In genomic region chr6:125622434-125622833, GRCm38 (mm10) we compare ENCODE assay signal across 10 mouse cellular contexts.
DNase-seq lines count a peak whose midpoint lies in the region; ATAC-seq and TF ChIP-seq lines count a peak whose summit lies in the region.
"Had no signal": no experiment of that assay in that cellular context is flagged by ENCODE, and none has a peak within 500 bp of the region (broad histone marks: within the 10 kb centered on the region; RNA-seq: fewer than 3 reads in every experiment).

No protein-coding gene starts in this region.

- peak; percentile 27; the same call in 1 of the 2 replicates for TF ChIP-seq CTCF in liver, adult 2 months (IDR thresholded peaks at IDR 0.05; ENCODE audit: low read depth, low read length)

- intact Hi-C loops in left cerebral cortex, postnatal 10 days (cut with DNase I) = loop anchor here (2.0 to 10.0 kb wide), 6 partner anchors 40 to 875 kb away; partner anchors contain the start of gene Ntf3

- no peak overlapping the region for H3K27ac ChIP-seq in embryonic facial prominence, embryonic 11.5 days (replicated peaks; ENCODE audit: low read depth, low read length)
- no peak overlapping the region for H3K27ac ChIP-seq in embryonic facial prominence, embryonic 10.5 days (replicated peaks)
- no peak overlapping the region for H3K27ac ChIP-seq in liver, adult 2 months (replicated peaks; ENCODE audit: insufficient read depth, low read depth, low read length)
- H3K27ac ChIP-seq in liver, embryonic 11.5 days (ENCODE audit: low read depth, low read length) = no peak overlapping the region

- no peak overlapping the region for H3K4me2 ChIP-seq in embryonic facial prominence, embryonic 11.5 days (ENCODE audit: low read depth, low read length)
- no peak overlapping the region for H3K4me2 ChIP-seq in liver, embryonic 11.5 days

- WGBS in embryonic facial prominence, embryonic 11.5 days = 42% methylated on average over 2 of the region's 2 CpGs
- WGBS in embryonic facial prominence, embryonic 10.5 days = 58% methylated on average over 2 of the region's 2 CpGs
- WGBS in liver, adult 2 months = 33% methylated on average over 2 of the region's 2 CpGs
- WGBS in liver, embryonic 11.5 days = 31% methylated on average over 2 of the region's 2 CpGs

- no peaks in the 10 kb centered on the region for H3K79me2 ChIP-seq in liver, adult 2 months (ENCODE audit: control insufficient read depth, insufficient read depth, low read length)

- H3K9ac ChIP-seq in embryonic facial prominence, embryonic 11.5 days (replicated peaks; ENCODE audit: low read length) = no peak overlapping the region
- H3K9ac ChIP-seq in liver, adult 2 months (ENCODE audit: low read depth, low read length) = no peak overlapping the region
- H3K9ac ChIP-seq in liver, embryonic 11.5 days (ENCODE audit: low read depth, low read length) = no peak overlapping the region

- no peaks in the 10 kb centered on the region for H3K9me3 ChIP-seq in embryonic facial prominence, embryonic 11.5 days (replicated peaks; ENCODE audit: control insufficient read depth, low read length)
- no peaks in the 10 kb centered on the region for H3K9me3 ChIP-seq in embryonic facial prominence, embryonic 10.5 days
- no peaks in the 10 kb centered on the region for H3K9me3 ChIP-seq in liver, embryonic 11.5 days (ENCODE audit: control insufficient read depth, low read length)

- H3K27me3 ChIP-seq in embryonic facial prominence, embryonic 11.5 days (ENCODE audit: control insufficient read depth, insufficient read depth, low read length) = no peaks in the 10 kb centered on the region
- 0 out of 2 replicates have a peak, but pooled peaks cover 5% of the 10 kb centered on the region for H3K27me3 ChIP-seq in embryonic facial prominence, embryonic 10.5 days (replicated peaks; ENCODE audit: low read depth, poor library complexity, severe bottlenecking)
- H3K27me3 ChIP-seq in liver, adult 2 months (ENCODE audit: control insufficient read depth, insufficient read depth, low read length) = no peaks in the 10 kb centered on the region
- H3K27me3 ChIP-seq in liver, embryonic 11.5 days (replicated peaks; ENCODE audit: control insufficient read depth, insufficient read depth, low read length) = no peaks in the 10 kb centered on the region; the same call in 1 of the 2 replicates

- no peaks in the 10 kb centered on the region for H3K4me1 ChIP-seq in embryonic facial prominence, embryonic 11.5 days (ENCODE audit: control insufficient read depth, insufficient read depth, low read length)
- H3K4me1 ChIP-seq in embryonic facial prominence, embryonic 10.5 days = no peaks in the 10 kb centered on the region
- no peaks in the 10 kb centered on the region for H3K4me1 ChIP-seq in liver, adult 2 months (ENCODE audit: control insufficient read depth, insufficient read depth, low read length)
- H3K4me1 ChIP-seq in liver, embryonic 11.5 days (replicated peaks; ENCODE audit: control insufficient read depth, insufficient read depth, low read length) = no peaks in the 10 kb centered on the region

- no peak for TF ChIP-seq POLR2A in liver, adult 2 months (IDR thresholded peaks at IDR 0.05; ENCODE audit: extremely low read depth, insufficient read depth, low read length)

- DNase-seq in embryonic facial prominence, embryonic 11.5 days (ENCODE audit: low spot score) = peak; percentile 62
- no peak for DNase-seq in embryonic facial prominence, embryonic 10.5 days (ENCODE audit: low spot score)
- DNase-seq in liver, adult 2 months (ENCODE audit: extremely low read depth, low read depth, low spot score) = peak; percentile 37
- no peak for DNase-seq in liver, embryonic 11.5 days (ENCODE audit: low spot score)
- DNase-seq in adipocyte (ENCODE audit: low spot score) = peak; percentile 32
- DNase-seq in cerebellum, adult 9-10 months = no peak
- no peak for DNase-seq in left cerebral cortex, postnatal 10 days (ENCODE audit: extremely low spot score in 1 of 2, low spot score in 2 of 2)
- DNase-seq: lung, postnatal 36 days; thymus, postnatal 36 days had no signal

- no peaks in the 10 kb centered on the region for H3K36me3 ChIP-seq in embryonic facial prominence, embryonic 11.5 days (replicated peaks; ENCODE audit: control insufficient read depth, insufficient read depth, low read depth, low read length)
- no peaks in the 10 kb centered on the region for H3K36me3 ChIP-seq in embryonic facial prominence, embryonic 10.5 days (replicated peaks)
- no peaks in the 10 kb centered on the region for H3K36me3 ChIP-seq in liver, adult 2 months (ENCODE audit: control insufficient read depth, insufficient read depth, low read length)
- H3K36me3 ChIP-seq in liver, embryonic 11.5 days (ENCODE audit: control insufficient read depth, insufficient read depth, low read length) = no peaks in the 10 kb centered on the region

- no peak for ATAC-seq in embryonic facial prominence, embryonic 11.5 days (replicated peaks; ENCODE audit: insufficient number of reproducible peaks, low FRiP score, low TSS enrichment, low read depth)
- no peak for ATAC-seq in liver, embryonic 11.5 days (replicated peaks; ENCODE audit: low FRiP score)
- peak; percentile 59; the same call in 1 of the 2 replicates for ATAC-seq in megakaryocyte-erythroid progenitor cell, adult 5-6 weeks (replicated peaks; ENCODE audit: low FRiP score, low TSS enrichment, poor library complexity, severe bottlenecking)

- H3K4me3 ChIP-seq in embryonic facial prominence, embryonic 11.5 days (ENCODE audit: low read depth, low read length) = no peak overlapping the region
- no peak overlapping the region for H3K4me3 ChIP-seq in embryonic facial prominence, embryonic 10.5 days
- H3K4me3 ChIP-seq in liver, adult 2 months (ENCODE audit: insufficient read depth, low read depth, low read length) = no peak overlapping the region
- no peak overlapping the region for H3K4me3 ChIP-seq in liver, embryonic 11.5 days (ENCODE audit: low read depth, low read length)

Comparison
In these comparisons a context has a peak if more than half of its experiments do, and no peak if none do; other contexts are left out.
1. DNase-seq: peak in embryonic facial prominence, embryonic 11.5 days (single experiment), liver, adult 2 months (single experiment) and adipocyte (single experiment); none in embryonic facial prominence, embryonic 10.5 days (single experiment), liver, embryonic 11.5 days (single experiment), cerebellum, adult 9-10 months (single experiment) and left cerebral cortex, postnatal 10 days (0 of 2).